Mouse (Mus musculus): ENCODE measurements around the gene Bcl6b. TPM values are rescaled to one million over a fixed set of nuclear protein-coding genes. Genes with fewer than 3 reads are reported as not detected.

The Bcl6b gene
- total RNA-seq, 2 experiments from 2014 or later = 54.7 to 55.5 TPM

DNA sequence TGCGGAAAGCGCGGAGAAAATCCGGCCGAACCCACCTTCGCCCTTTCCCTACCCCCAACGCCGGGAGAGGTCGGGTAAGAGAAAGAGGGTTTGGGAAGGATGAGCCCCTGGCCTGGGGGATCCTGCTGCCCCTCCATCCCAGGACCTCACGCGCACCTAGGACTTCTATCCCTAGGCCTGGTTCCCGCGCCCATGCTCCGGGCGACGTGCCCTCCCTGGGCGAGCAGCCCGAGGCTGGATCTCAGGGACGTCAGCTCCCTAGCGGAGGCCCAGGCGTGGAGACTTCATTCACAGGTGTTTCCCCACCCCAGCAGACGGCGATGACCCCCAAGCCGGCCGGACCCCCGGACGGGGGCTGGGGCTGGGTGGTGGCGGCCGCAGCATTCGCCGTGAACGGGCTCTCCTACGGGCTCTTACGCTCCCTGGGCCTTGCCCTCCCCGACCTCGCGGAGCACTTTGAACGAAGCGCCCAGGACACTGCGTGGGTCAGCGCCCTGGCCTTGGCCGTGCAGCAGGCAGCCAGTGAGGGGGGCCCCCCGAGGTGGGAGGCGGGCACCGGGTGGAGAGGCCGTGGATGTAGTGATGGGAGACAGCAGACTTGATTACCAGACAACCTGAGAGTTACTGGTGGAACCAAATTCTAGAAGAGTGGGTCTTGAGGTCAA lies 15.3 kb downstream of the Bcl6b start:
- no peak for DNase-seq
- intact Hi-C loops (cut with DNase I) = loop anchor here (5.0 kb wide), 2 partner anchors 42 to 282 kb away; no protein-coding TSS in a partner anchor

DNA sequence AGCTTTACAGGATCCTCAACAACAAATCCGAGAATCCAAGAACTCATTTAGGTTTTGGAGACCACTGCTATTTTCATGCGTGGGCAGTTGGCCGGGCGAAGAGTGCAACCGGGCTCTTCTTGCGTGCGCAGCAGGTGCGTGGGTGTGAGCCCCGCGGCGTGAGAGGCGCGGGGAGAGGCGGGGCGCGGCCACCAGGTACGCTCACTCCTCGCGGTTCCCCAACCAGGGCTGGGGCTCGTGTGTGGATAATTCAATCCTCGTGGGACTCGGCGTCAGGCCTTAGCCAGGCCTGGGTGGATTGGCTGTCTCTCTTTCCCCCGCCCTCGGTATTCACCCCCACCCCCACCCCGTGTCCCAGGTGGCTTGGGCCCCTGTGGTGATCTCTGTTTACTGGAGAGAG lies 15.9 kb downstream of the Bcl6b start:
- intact Hi-C loops (cut with DNase I) = loop anchor here (1.0 to 5.0 kb wide), 4 partner anchors 41 to 281 kb away; no protein-coding TSS in a partner anchor
- no peak for DNase-seq

DNA sequence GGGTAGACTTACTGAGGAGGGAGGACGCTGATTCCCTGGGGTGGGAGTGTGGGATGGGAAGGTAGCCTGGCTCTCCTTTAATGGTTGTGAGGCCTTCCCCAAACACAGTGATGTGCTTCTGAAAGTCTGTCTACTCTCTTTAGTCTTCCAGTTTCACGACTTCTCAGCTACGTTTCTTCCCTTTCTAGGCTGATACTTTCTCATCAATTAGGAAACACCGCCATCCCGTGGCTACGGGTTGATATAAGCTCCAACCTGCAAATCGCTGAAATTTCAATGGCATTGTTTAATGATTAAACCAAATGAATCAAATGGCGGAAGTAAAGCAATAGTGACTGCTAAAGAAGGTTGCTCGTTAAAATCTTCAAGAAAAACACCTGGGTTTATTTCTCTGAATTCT lies 16.7 kb downstream of the Bcl6b start:
- peak; percentile 79 to 85 for DNase-seq
- intact Hi-C loops (cut with DNase I) = loop anchor here (1.0 to 5.0 kb wide), 4 partner anchors 41 to 281 kb away; no protein-coding TSS in a partner anchor

DNA sequence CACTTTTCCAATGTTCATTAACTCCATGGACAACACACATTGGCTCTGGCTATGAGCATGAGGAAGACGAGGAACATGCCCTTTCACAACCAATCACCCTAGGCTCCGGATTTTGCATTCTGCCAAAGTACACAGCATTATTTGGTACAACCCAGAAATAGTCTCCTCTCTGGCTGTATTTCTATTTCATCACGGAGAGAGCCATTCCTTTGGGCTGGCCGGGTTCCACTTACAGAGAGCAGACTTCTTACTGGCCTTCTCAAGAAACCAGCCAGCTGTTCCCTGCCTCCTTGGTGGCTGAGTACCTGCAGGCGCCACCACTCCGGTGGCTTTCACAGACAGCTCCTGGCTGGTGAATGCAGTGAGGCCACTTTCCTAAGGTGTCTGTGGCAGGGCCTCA lies 17.2 kb downstream of the Bcl6b start, which contains the start of gene Slc16a11:
Gene Slc16a11 (plus strand): TSS at position 330 of the 400 bp plus-strand sequence.
- intact Hi-C loops (cut with DNase I) = loop anchor here (5.0 kb wide), 2 partner anchors 40 to 280 kb away; no protein-coding TSS in a partner anchor
- no peak for DNase-seq

DNA sequence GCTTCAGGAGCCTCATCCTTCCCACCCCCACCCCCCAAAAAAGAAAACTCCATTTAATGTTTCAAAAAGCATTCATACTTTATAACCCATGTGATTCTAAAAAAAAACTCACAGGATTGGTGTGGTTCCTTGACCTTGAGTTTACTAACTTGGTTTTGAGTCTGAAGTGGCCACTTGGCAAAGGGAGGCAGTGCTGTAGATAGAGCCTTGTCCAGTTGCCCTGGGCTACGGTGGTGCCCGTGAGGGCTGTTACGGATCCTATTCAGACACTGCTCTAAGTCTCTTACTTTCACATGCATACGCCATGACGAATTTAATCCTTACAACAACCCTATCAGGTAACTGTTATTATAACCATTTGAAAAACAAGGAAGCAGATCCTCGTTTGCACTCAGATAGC lies 17.6 kb downstream of the Bcl6b start:
- intact Hi-C loops (cut with DNase I) = loop anchor here (5.0 kb wide), 2 partner anchors 40 to 280 kb away; no protein-coding TSS in a partner anchor
- DNase-seq = no peak

DNA sequence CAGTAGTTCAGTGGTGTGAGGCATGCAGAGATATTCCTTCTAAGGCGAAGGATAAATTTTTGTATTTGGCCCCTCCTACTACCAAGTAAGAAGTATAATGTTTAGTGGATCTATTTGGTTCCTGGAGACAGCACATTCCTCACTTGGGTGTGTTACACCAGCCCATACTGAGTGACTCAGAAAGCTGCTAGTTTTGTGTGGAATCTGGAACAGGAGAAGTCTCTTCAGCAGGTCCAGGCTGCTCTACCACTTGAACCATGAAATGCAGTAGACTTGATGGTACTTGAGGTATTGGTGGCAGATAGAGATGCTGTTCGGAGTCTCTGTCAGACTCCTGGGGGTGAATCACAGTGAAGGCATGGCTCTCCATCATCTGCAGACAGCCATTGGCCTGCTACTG lies 18.9 kb downstream of the Bcl6b start:
- no peak for DNase-seq
- intact Hi-C loops (cut with DNase I) = loop anchor here (5.0 kb wide), 2 partner anchors 38 to 278 kb away; no protein-coding TSS in a partner anchor

DNA sequence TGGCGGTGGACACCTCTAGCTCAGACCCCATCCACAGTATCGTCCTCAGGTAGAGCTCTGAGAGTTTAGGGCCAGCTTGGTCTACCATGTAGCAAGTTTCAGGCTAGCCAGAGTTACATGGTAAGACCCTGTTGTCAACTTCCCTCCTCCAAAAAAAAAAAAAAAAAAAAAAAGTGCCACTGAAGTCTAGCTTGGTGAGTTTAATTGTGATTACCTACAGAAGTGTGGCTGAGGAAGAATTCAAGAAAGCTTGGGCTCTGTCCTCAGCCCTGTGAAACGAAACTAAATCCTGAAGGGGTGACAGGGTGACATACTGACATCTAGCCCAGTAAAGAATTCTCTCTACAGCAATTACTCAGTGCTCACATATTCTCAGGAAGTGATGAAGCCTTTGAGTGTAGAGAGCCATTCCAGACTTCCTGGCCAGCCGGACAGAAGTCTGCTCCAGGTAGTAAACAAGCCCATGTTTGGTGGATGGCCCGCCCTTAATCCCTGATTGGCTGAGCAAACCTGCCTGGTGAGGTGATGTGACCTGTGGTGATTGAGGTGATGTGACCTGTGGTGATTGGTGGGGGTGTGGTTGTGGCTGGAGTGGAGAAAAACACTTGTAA lies 20.7 kb downstream of the Bcl6b start:
- intact Hi-C loops (cut with DNase I) = no loop called here
- no peak for DNase-seq

DNA sequence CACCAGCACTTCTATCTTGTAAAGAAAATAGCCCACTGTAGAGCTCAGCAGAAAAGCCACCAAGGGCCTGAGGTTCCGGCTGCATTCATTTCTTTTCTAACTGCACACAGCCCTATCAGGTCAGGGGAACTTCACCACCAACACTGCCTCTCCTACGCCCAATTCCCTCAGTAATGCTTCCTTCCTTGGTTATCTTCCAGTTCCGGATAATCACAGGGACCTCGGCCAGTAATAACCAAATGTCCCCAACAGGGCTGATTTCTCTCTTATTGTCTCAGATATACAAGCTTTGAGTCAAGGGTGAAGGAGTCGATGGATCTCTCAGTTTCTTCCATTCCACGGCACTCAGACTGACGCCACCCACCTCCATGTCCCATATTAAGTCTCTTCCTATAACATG lies 22.3 kb downstream of the Bcl6b start:
- DNase-seq = no peak
- intact Hi-C loops (cut with DNase I) = no loop called here

DNA sequence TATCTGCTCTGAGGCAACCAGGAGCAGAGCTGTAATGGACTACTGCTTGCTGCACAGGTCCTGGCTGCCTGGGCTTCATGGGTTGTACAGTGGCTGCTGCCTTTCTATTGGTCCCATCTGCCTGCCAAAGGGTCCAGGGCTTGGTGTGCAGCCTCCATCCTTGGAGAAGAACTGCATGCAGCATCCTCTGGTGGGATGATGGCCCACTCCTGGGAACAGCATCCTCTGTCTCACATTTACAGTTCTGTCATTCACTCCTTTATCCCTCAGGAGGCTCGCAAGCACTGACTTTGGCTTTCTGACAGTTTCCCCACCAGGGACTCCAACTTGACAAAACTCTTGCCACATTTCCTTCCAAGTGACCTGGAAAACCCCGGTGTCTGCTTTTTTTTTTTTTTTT lies 22.8 kb downstream of the Bcl6b start:
- no peak for DNase-seq
- intact Hi-C loops (cut with DNase I) = no loop called here

DNA sequence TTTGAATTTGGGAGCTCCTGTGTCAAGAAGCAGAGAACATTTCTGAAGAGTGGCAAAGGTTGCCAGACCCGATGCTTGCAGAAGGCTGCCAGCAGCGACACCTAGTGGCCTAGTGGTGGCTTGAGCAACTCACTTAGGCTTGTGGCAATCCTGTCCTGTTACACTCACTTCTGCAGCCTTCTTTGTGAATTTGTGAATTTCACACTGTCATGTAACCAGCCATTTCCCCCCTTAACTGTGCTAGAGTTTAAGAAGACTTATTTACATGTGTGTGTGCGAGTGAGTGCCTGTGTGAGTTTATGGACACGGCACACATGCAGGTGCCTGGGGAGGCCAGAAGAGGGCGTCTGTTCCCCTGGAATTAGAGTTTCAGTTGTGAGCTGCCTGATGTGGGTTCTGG lies 27.9 kb downstream of the Bcl6b start:
- intact Hi-C loops (cut with DNase I) = loop anchor here (1.0 to 2.0 kb wide), 2 partner anchors 127 to 146 kb away; no protein-coding TSS in a partner anchor
- DNase-seq = peak; percentile 85 to 91

DNA sequence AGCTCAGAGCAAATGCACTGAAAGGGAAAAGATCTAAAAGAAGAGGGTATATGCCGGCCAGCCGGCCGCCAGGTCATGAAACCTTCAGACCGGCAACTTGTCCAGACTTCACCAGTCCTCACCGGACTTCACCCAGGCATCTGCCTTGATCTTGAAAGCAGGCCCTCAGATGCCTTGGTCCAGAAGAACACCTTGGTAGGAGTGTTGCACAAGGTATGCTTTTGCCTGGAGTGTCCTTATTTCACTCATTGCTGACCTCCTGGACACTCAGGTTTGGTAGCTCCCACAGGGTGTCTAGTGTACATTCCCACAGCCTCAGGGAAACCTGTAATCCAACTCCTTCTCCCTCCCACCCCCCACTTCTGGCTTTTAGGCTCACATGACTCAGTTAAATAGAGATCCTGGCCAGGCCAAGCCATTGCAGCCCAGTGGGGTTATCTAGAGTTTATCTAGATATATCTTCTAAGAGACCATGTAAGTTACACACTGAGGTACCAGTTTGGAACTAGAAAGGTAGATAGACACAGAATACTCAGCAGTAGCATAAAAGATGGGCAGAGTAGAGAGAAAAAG lies 29.5 kb downstream of the Bcl6b start:
- intact Hi-C loops (cut with DNase I) = loop anchor here (2.0 kb wide), 1 partner anchor 125 kb away; no protein-coding TSS in a partner anchor
- no peak for DNase-seq

DNA sequence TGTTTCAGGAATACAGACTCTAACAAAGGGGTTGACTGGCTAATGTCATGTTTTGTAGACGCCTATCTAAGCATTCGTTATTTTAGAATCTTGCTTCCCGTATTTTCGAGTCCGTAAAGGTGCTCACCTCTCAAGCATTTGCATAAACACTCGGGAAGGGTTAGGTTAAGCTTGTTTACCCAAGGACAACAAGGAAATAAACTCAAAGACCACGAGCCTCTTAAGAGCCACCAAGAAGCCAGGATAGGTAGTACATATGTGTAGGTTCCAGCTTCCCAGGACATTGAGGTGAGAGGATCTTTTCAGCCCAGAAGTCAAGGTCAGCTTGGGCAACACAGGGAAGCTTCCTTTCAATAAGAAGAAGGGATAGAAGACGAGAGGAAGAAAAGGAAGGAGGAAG lies 30.5 kb downstream of the Bcl6b start:
- intact Hi-C loops (cut with DNase I) = no loop called here
- no peak for DNase-seq

DNA sequence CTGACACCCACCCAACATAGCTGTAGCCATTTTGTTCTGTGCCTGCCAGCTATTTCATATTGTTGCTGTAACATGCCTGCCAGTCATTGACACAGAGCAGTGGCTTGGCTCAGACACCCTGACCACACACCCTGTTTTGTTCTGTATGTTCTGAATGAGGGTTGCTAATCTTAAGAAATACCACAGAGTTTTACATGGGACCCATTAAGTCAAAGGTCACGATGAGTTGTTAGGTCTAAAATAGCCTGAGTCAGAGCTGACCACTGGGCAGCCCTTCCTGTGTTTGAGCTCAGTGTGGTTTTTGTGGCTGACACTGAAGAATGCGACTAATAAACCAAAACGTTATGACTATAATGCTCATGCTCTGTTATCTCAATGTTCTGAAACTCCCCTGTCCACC lies 31.3 kb downstream of the Bcl6b start:
- intact Hi-C loops (cut with DNase I) = no loop called here
- no peak for DNase-seq

DNA sequence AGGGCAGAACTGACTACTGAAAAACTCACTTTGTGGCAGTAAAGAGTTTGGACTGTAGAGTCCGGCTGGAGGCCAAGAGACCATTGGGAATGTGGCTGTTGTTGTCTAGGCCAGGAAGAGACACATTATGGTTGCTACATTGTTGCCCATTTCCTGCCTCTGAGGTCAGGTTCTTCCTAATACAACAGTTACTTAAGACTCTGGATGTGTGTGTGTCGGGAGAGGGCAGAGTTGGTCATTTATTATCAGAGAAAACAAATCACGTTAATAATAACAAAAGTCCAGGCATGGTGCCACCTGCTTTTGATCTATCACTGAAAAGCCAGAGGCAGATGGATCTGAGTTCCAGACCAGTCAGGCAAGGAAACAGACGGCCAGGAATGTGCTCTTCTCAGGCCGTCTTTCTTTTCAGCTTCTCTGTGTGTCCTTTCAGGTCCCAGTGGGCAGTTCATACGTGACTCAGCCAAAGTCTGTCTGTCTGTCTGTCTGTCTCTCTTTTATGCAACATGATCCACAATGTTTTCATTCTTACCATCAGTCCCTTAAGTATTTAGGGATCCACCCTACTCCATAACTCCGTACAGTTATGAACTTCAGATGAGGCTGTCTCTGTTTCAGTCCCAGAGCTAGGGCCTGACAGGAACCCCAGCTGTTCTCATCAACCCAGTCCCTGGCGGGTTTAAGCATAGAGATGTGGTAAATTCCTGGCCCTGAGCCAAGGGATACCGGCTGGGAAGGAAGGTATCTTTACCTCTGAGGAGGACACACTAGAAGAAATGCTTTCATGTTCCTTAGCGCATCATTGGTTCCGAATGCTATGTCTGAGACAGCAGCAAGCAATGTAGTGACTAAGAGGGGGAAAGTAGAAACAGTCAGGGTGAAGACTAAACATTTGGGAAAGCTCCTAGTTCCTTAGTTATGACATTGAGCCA lies 36.0 kb downstream of the Bcl6b start:
- DNase-seq = no peak
- intact Hi-C loops (cut with DNase I) = no loop called here

DNA sequence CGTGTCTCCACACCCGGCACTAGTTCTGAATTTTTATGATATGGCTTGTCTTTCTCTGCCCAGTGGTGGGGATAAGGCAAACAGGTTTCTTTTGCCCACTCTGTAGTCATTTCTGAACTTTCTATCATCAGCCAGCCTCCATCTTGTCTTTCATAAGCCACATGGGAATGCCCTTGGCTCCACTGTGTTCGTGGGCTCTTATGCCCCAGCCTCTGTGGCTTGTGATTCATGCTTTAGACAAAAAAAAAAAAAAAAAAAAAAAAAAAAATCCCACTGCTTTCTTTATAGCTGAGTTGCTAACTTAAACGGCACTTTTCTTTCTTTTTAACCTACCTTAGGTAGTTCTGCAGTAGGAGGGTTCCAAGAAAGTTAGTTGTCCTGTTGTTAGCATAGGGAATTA lies 37.4 kb downstream of the Bcl6b start:
- intact Hi-C loops (cut with DNase I) = no loop called here
- DNase-seq = no peak

DNA sequence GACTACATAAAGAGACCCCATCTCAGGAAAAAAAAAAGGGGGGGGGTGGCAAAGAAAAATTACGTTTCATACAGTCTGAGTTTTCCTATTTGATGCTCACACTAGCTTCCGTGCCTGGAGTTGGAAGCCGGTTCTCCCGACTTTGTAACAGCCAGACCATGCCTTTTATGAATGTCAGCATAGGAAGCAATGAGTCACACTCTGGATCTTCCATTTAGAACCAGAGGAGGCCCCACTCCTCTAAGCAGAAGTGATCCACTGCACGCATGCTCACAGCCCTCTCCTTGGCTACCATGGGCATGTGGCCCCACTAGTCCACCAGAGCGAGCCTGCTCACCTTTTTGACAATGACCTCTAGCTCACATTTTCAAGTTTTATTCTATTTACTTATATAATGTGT lies 38.4 kb downstream of the Bcl6b start:
- no peak for DNase-seq
- intact Hi-C loops (cut with DNase I) = no loop called here

DNA sequence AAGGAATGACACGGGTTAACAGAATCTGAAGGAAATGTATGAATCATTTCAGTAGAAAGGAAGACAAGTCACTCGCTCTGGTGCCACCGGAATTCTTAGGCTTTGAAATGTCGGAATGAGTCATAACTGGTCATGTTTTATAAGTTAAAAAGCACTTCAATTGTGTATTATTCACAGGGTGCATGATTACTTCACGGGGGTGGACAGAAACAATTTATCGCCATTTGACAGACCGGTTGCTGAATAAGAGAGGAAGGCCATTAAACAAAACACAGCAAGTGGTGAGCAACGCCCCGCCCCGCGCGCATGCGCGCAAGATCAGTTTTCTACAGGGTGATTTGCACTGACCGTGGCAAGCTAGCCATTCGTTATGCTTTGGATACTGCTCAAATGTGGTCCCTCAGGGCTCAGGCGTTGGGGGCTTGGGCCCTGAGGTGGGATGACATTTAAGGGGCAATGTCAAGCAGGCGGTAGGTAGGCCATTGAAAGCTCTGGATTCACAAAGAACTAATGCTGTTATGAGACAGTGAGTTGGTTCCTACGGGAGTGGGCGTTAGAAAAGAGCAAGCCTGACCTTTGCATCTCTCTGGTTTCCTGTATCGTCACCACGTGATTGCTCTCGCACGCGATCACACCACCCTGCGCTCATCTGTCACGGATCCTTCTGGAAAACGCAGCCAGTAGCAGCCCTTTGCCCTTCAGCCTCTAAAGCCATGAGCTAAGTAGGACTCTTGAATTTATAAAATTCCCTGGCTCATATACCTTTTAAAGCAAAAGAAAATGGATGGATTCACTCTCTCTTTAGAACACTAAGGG lies 40.1 kb downstream of the Bcl6b start:
- intact Hi-C loops (cut with DNase I) = no loop called here
- no peak for DNase-seq

DNA sequence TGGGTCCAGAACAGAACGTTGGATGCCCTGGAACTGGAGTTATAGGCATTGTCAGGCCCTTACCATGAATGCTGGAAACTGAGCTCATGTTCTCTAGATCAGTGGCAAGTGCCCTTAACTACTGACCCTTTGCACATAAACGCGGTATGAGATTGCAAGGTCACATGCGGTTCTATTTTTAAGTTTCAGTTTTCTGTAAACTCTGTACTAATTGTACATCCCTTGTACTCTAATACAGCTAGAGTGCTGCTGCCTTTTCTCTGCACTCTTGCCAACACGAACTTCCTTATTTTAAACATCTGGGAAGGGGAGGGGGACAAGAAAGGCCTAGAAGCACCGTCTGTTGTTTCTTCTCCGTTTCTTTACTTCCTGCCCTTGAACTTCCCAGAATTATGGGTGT lies 44.5 kb downstream of the Bcl6b start:
- DNase-seq = no peak
- intact Hi-C loops (cut with DNase I) = no loop called here

DNA sequence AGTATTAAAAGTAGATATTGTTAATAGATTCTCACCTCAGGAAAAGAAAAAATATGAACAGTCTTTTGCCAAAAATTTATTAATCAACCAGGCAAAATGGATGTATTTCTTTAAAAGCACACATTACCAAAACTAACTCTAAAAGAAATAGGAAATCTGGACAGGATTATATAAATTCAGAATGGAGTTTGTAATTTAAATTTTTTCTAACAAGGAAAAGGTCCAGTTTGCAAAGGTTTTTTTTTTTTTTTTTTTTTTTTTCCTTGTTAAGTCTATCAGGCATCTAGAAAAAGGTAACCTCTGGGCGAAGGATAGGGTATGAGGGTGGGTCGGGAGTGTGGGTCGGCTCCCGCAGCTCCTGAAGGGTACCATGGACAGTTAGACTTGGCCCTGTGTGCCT lies 49.1 kb downstream of the Bcl6b start:
- intact Hi-C loops (cut with DNase I) = no loop called here
- no peak for DNase-seq

DNA sequence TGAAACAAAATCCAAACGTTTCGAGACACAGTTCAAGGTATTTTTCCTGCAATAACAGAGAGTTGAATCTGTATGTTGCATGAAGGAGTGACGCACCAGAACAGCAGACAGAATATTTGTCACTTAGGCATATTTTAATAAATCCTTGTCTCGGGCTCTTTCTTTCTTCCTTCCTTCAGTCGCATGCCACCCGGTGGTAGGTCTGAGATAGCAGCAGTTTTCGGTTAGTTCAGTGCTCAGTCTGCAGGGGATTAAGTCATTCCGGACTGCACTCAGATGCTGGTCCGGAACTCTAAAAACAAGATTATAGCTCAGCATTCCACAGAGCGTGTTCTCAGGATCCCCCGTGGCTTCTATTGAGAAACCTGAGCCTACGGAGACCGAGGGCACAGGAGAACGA lies 50.2 kb downstream of the Bcl6b start:
- DNase-seq = peak; percentile 16 to 37
- intact Hi-C loops (cut with DNase I) = loop anchor here (1.0 kb wide), 1 partner anchor 105 kb away; no protein-coding TSS in a partner anchor

Data from heart, postnatal 10 days (tissue).